8 mouse cellular contexts compared by ENCODE assay signal in genomic region chr9:42263709-42264111, GRCm38 (mm10). TPM values are rescaled to one million over a fixed set of nuclear protein-coding genes. Genes with fewer than 3 reads are reported as not detected.
DNase-seq lines count a peak whose midpoint lies in the region; ATAC-seq and TF ChIP-seq lines count a peak whose summit lies in the region.

No protein-coding gene starts in this region.

- ATAC-seq in heart, embryonic 13.5 days (ENCODE audit: extremely low read depth, insufficient number of reproducible peaks, low FRiP score, low TSS enrichment) = peak; percentile 23; the same call in 1 of the 2 replicates
- no peak; the same call in 1 of the 2 replicates for ATAC-seq in heart, postnatal 0 days (ENCODE audit: insufficient read depth, low read depth)
- no peak; the same call in none of the 2 replicates for ATAC-seq in liver, embryonic 11.5 days (replicated peaks; ENCODE audit: low FRiP score)
- ATAC-seq in neural tube, embryonic 15.5 days (ENCODE audit: low FRiP score) = peak; percentile 51

- dilution Hi-C loops in CH12.LX (cut with MboI; ENCODE audit: extremely low pct_ligation_motif_present, extremely low pct_unique_long_range_greater_than_20kb, low sequenced_read_pairs) = no loop called here

- peak overlapping the region; percentile 54 for H3K27ac ChIP-seq in heart, embryonic 13.5 days (replicated peaks)
- no peak overlapping the region for H3K27ac ChIP-seq in CH12.LX (ENCODE audit: insufficient read depth, low read depth)
- H3K27ac ChIP-seq in heart, postnatal 0 days (ENCODE audit: low read depth) = no peak overlapping the region; the same call in 1 of the 2 replicates
- 0 out of 2 replicates have a peak overlapping the region, but pooled peaks have one; percentile 19 for H3K27ac ChIP-seq in liver, embryonic 11.5 days (ENCODE audit: low read depth, low read length)
- H3K27ac ChIP-seq in neural tube, embryonic 15.5 days (replicated peaks) = peak overlapping the region; percentile 94

- WGBS in heart, embryonic 13.5 days = under 1% methylated on average over 18 of the region's 18 CpGs
- under 1% methylated on average over 18 of the region's 18 CpGs for WGBS in heart, postnatal 0 days
- 1% methylated on average over 18 of the region's 18 CpGs for WGBS in liver, embryonic 11.5 days
- under 1% methylated on average over 18 of the region's 18 CpGs for WGBS in neural tube, embryonic 15.5 days

- in situ Hi-C loops in CH12.LX (cut with MboI; ENCODE audit: low pct_ligation_motif_present, low pct_unique_long_range_greater_than_20kb, low sequenced_read_pairs) = no loop called here

- H3K79me2 ChIP-seq in CH12.LX (replicated peaks; ENCODE audit: control insufficient read depth, extremely low read depth, insufficient read depth, poor library complexity, severe bottlenecking) = peaks cover 23% of the 10 kb centered on the region

- no peak for TF ChIP-seq CTCF in CH12.LX (conservative IDR thresholded peaks at IDR 0.05 in 1 of 2, IDR thresholded peaks at IDR 0.05 in 1 of 2; ENCODE audit: low read depth in 2 of 2, low read length in 2 of 2)
- no peak for TF ChIP-seq CTCF in heart, postnatal 0 days (IDR thresholded peaks at IDR 0.05; ENCODE audit: low read depth)

- H3K4me2 ChIP-seq in heart, embryonic 13.5 days = peak overlapping the region; percentile 89
- peak overlapping the region; percentile 58; the same call in 1 of the 2 replicates for H3K4me2 ChIP-seq in CH12.LX (ENCODE audit: insufficient read depth, low read depth, poor library complexity, severe bottlenecking)
- H3K4me2 ChIP-seq in heart, postnatal 0 days (ENCODE audit: low read depth, low read length) = peak overlapping the region; percentile 93
- H3K4me2 ChIP-seq in liver, embryonic 11.5 days = peak overlapping the region; percentile 72
- peak overlapping the region; percentile 68 for H3K4me2 ChIP-seq in neural tube, embryonic 15.5 days

- no peak for TF ChIP-seq EP300 in CH12.LX (IDR thresholded peaks at IDR 0.05; ENCODE audit: low read length)
- no peak for TF ChIP-seq EP300 in heart, postnatal 0 days (IDR thresholded peaks at IDR 0.05; ENCODE audit: low read depth)

- H3K36me3 ChIP-seq in heart, embryonic 13.5 days = peaks cover 27% of the 10 kb centered on the region
- peaks cover 15 to 37% of the 10 kb centered on the region in 2 experiments for H3K36me3 ChIP-seq in CH12.LX (replicated peaks in 1 of 2; ENCODE audit: control insufficient read depth in 1 of 2, insufficient read depth in 1 of 2, low read length in 1 of 2)
- H3K36me3 ChIP-seq in heart, postnatal 0 days (replicated peaks; ENCODE audit: control insufficient read depth, insufficient read depth, low read length) = 0 out of 2 replicates have a peak, but pooled peaks cover 9% of the 10 kb centered on the region
- no peaks in the 10 kb centered on the region; the same call in 1 of the 2 replicates for H3K36me3 ChIP-seq in liver, embryonic 11.5 days (ENCODE audit: control insufficient read depth, insufficient read depth, low read length)
- H3K36me3 ChIP-seq in neural tube, embryonic 15.5 days = peaks cover 6% of the 10 kb centered on the region

- no peaks in the 10 kb centered on the region for H3K27me3 ChIP-seq in heart, embryonic 13.5 days (replicated peaks)
- no peaks in the 10 kb centered on the region for H3K27me3 ChIP-seq in CH12.LX (replicated peaks)
- no peaks in the 10 kb centered on the region for H3K27me3 ChIP-seq in heart, postnatal 0 days (ENCODE audit: control insufficient read depth, insufficient read depth, low read length)
- no peaks in the 10 kb centered on the region for H3K27me3 ChIP-seq in liver, embryonic 11.5 days (replicated peaks; ENCODE audit: control insufficient read depth, insufficient read depth, low read length)
- H3K27me3 ChIP-seq in neural tube, embryonic 15.5 days (replicated peaks) = no peaks in the 10 kb centered on the region

- no peak for TF ChIP-seq RAD21 in CH12.LX (IDR thresholded peaks at IDR 0.05; ENCODE audit: low read depth, low read length)

- peaks cover 19% of the 10 kb centered on the region for H3K4me1 ChIP-seq in heart, embryonic 13.5 days
- peaks cover 0 to 27% of the 10 kb centered on the region in 2 experiments; a peak in 3 of 4 replicates for H3K4me1 ChIP-seq in CH12.LX (ENCODE audit: control insufficient read depth in 1 of 2, insufficient read depth in 2 of 2)
- no peaks in the 10 kb centered on the region for H3K4me1 ChIP-seq in heart, postnatal 0 days (ENCODE audit: control insufficient read depth, insufficient read depth)
- H3K4me1 ChIP-seq in liver, embryonic 11.5 days (replicated peaks; ENCODE audit: control insufficient read depth, insufficient read depth, low read length) = peaks cover 7% of the 10 kb centered on the region; the same call in 1 of the 2 replicates
- peaks cover 35% of the 10 kb centered on the region for H3K4me1 ChIP-seq in neural tube, embryonic 15.5 days

- no peaks in the 10 kb centered on the region for H3K9me3 ChIP-seq in heart, embryonic 13.5 days
- no peaks in the 10 kb centered on the region for H3K9me3 ChIP-seq in CH12.LX (replicated peaks; ENCODE audit: low read length)
- H3K9me3 ChIP-seq in heart, postnatal 0 days (replicated peaks; ENCODE audit: control insufficient read depth, low read length) = no peaks in the 10 kb centered on the region
- H3K9me3 ChIP-seq in liver, embryonic 11.5 days (ENCODE audit: control insufficient read depth, low read length) = no peaks in the 10 kb centered on the region
- no peaks in the 10 kb centered on the region for H3K9me3 ChIP-seq in neural tube, embryonic 15.5 days (replicated peaks)

- no peak for DNase-seq in heart, postnatal 4 days
- DNase-seq in CH12.LX (ENCODE audit: extremely low read depth) = peak; percentile 35
- DNase-seq in brain, adult 2 months (ENCODE audit: low read depth, low spot score) = peak; percentile 24
- DNase-seq in heart, postnatal 0 days (ENCODE audit: low spot score) = no peak
- DNase-seq in liver, embryonic 11.5 days (ENCODE audit: low spot score) = peak; percentile 48
- no peak for DNase-seq in c-Kit-positive CD71-positive TER-119-positive erythroid progenitor cells, embryonic 14.5 days (ENCODE audit: low spot score)

- peak overlapping the region; percentile 80 for H3K4me3 ChIP-seq in heart, embryonic 13.5 days
- peak overlapping the region; percentile 79 to 94 (median 90) for H3K4me3 ChIP-seq in CH12.LX (replicated peaks in 1 of 3; ENCODE audit: low read depth in 2 of 3, low read length in 2 of 3, poor library complexity in 1 of 3)
- peak overlapping the region; percentile 84 for H3K4me3 ChIP-seq in heart, postnatal 0 days (ENCODE audit: low read depth, low read length)
- H3K4me3 ChIP-seq in liver, embryonic 11.5 days (ENCODE audit: low read depth, low read length) = peak overlapping the region; percentile 87
- peak overlapping the region; percentile 72 for H3K4me3 ChIP-seq in neural tube, embryonic 15.5 days (replicated peaks)

- TF ChIP-seq POLR2A in CH12.LX (IDR thresholded peaks at IDR 0.05; ENCODE audit: low read depth, low read length) = no peak

- H3K9ac ChIP-seq in heart, embryonic 13.5 days = peak overlapping the region; percentile 93
- peak overlapping the region; percentile 75 for H3K9ac ChIP-seq in CH12.LX (ENCODE audit: insufficient read depth, low read depth)
- peak overlapping the region; percentile 74 for H3K9ac ChIP-seq in heart, postnatal 0 days (replicated peaks; ENCODE audit: low read depth, low read length)
- peak overlapping the region; percentile 78 for H3K9ac ChIP-seq in liver, embryonic 11.5 days (ENCODE audit: low read depth, low read length)
- H3K9ac ChIP-seq in neural tube, embryonic 15.5 days (replicated peaks) = peak overlapping the region; percentile 78

TF ChIP-seq in CH12.LX, 34 proteins besides CTCF, POLR2A, EP300 and RAD21:
- no peak for TF ChIP-seq CHD2 (IDR thresholded peaks at IDR 0.05; ENCODE audit: low read length)
- no peak for TF ChIP-seq UBTF (IDR thresholded peaks at IDR 0.05; ENCODE audit: low read depth, low read length)
- TF ChIP-seq ELF1 (IDR thresholded peaks at IDR 0.05; ENCODE audit: low read depth, low read length) = peak; percentile 54
- no peak for TF ChIP-seq KAT2A (IDR thresholded peaks at IDR 0.05; ENCODE audit: insufficient replicate concordance, low read length)
- TF ChIP-seq SIN3A (IDR thresholded peaks at IDR 0.05; ENCODE audit: low read length) = peak; percentile 56
- no peak for TF ChIP-seq MXI1 (IDR thresholded peaks at IDR 0.05; ENCODE audit: low read depth, low read length)
- no peak for TF ChIP-seq IRF4 (IDR thresholded peaks at IDR 0.05; ENCODE audit: low read depth, low read length)
- TF ChIP-seq USF2 (conservative IDR thresholded peaks at IDR 0.05; ENCODE audit: low read depth, low read length) = no peak

RNA-seq across cellular contexts. Expression of gene Sc5d, which starts 0.3 kb away (rescaled TPM):
- 29.1 TPM in 2 replicates for polyA plus RNA-seq in heart, embryonic 13.5 days (2015; fragmentation: Nextera tagmentation; extraction: Ambion mirVana)
- total RNA-seq in heart, postnatal 4 days (2021) = 10 to 100 TPM; 20.4 to 21.5 TPM
- total RNA-seq in CH12.LX (2012; rRNA removed) (23.3 and 32.0 TPM in 2 replicates), CH12.LX (2014; rRNA removed) (89.1 and 111 TPM in 2 replicates)
- polyA plus RNA-seq in CH12.LX (2012; ENCODE audit: insufficient read length, low read depth) = 70.6 and 77.4 TPM in 2 replicates
- total RNA-seq in heart, postnatal 0 days (2014; rRNA removed; ENCODE audit: low replicate concordance) = 18.4 and 40.3 TPM in 2 replicates
- 19.1 and 20.4 TPM in 2 replicates for polyA plus RNA-seq in heart, postnatal 0 days (2015; fragmentation: Nextera tagmentation; extraction: Ambion mirVana)
- polyA plus RNA-seq in liver, embryonic 11.5 days (2014; fragmentation: Nextera tagmentation; extraction: Ambion mirVana) = 71.4 and 80.4 TPM in 2 replicates
- 72.3 and 79.0 TPM in 2 replicates for polyA plus RNA-seq in neural tube, embryonic 15.5 days (2015; fragmentation: Nextera tagmentation; extraction: Ambion mirVana)

Comparison
In these comparisons a context has a peak if more than half of its experiments do, and no peak if none do; other contexts are left out.
1. ATAC-seq: peak in heart, embryonic 13.5 days (single experiment) and neural tube, embryonic 15.5 days (single experiment); none in heart, postnatal 0 days (single experiment) and liver, embryonic 11.5 days (single experiment).
2. H3K27ac ChIP-seq: peak in heart, embryonic 13.5 days (single experiment), liver, embryonic 11.5 days (single experiment) and neural tube, embryonic 15.5 days (single experiment); none in CH12.LX (single experiment) and heart, postnatal 0 days (single experiment).
3. DNase-seq: peak in CH12.LX (single experiment), brain, adult 2 months (single experiment) and liver, embryonic 11.5 days (single experiment); none in heart, postnatal 4 days (single experiment), heart, postnatal 0 days (single experiment) and c-Kit-positive CD71-positive TER-119-positive erythroid progenitor cells, embryonic 14.5 days (single experiment).
4. Peak in every context shown above with its lines, with median percentiles within 50 percentile points of each other: H3K4me2 ChIP-seq, H3K4me3 ChIP-seq and H3K9ac ChIP-seq.